Mouse (Mus musculus) embryonic facial prominence, embryonic 14.5 days (tissue): ENCODE measurements around the gene Mettl4. TPM values are rescaled to one million over a fixed set of nuclear protein-coding genes. Genes with fewer than 3 reads are reported as not detected.
"Not testable (repeated sequence)": the region's sequence is repeated elsewhere in the genome, so short reads cannot be mapped to it uniquely, and the experiment has no call there.

Experiments used
- ATAC-seq: fragments of 200-750 bp; cut with Nextera tagmentation; 2 replicates; pipeline ENCODE4 v1.8.0; 2017; ENCODE audit warnings: low read depth, moderate number of reproducible peaks, moderate TSS enrichment
- DNase-seq: peaks from one replicate; pipeline ENCODE4 v3.0.0-alpha.2; 2015; ENCODE audit warnings: low spot score
- H3K27ac ChIP-seq: fragments of 300-500 bp; sonication (generic); replicated peaks from 2 replicates; pipeline ENCODE4 v1.5.1; 2014; ENCODE audit warnings: low read depth, mild to moderate bottlenecking, low read length, moderate library complexity
- H3K27me3 ChIP-seq: fragments of 300-500 bp; sonication (generic); replicated peaks from 2 replicates; pipeline ENCODE4 v1.6.1; 2014; ENCODE audit warnings: low read length; ENCODE audit not compliant: control insufficient read depth, insufficient read depth
- H3K36me3 ChIP-seq: fragments of 300-500 bp; sonication (generic); 2 replicates; pipeline ENCODE4 v1.6.1; 2014; ENCODE audit warnings: low read length, mixed read lengths; ENCODE audit not compliant: control insufficient read depth, insufficient read depth
- H3K4me1 ChIP-seq: fragments of 300-500 bp; sonication (generic); 2 replicates; pipeline ENCODE4 v1.6.1; 2014; ENCODE audit warnings: antibody characterized with exemption, low read length; ENCODE audit not compliant: control insufficient read depth, insufficient read depth
- H3K4me2 ChIP-seq: fragments of 300-500 bp; sonication (generic); 2 replicates; pipeline ENCODE4 v1.6.1; 2014; ENCODE audit warnings: low read depth, mild to moderate bottlenecking, low read length, moderate library complexity, mixed read lengths
- H3K4me3 ChIP-seq: fragments of 300-500 bp; sonication (generic); 2 replicates; pipeline ENCODE4 v1.5.1; 2014; ENCODE audit warnings: low read depth, mild to moderate bottlenecking, low read length
- H3K9ac ChIP-seq: fragments of 300-500 bp; sonication (generic); 2 replicates; pipeline ENCODE4 v1.6.1; 2014; ENCODE audit warnings: low read depth, mild to moderate bottlenecking, low read length, moderate library complexity, mixed read lengths
- H3K9me3 ChIP-seq: fragments of 300-500 bp; sonication (generic); 2 replicates; pipeline ENCODE4 v1.6.1; 2016; ENCODE audit warnings: low read length; ENCODE audit not compliant: control insufficient read depth
- WGBS: fragments of 180-500 bp; shearing (Covaris S2); extraction: QIAGEN DNeasy Blood & Tissue Kit; methylation state at CpG from one replicate; pipeline ENCODE4 v1.1.7; 2014; 5-methylcytosine and 5-hydroxymethylcytosine counted together
- polyA plus RNA-seq: library from polyadenylated mRNA; unstranded; fragments of >200 nt; fragmentation: Nextera tagmentation; extraction: Ambion mirVana; gene quantifications from 2 replicates; pipeline ENCODE4 v1.2.1, GENCODE M21; 2014

Mettl4 gene
- polyA plus RNA-seq, 1 experiment from 2014 or later, result 25.0 TPM

- ATAC-seq, result no peak
These were observed 13.9 kb downstream of the Mettl4 start for GRCm38 (mm10) chr17:94735885-94736284.

GRCm38 (mm10) chr17:94735437-94735836 lies 14.4 kb downstream of the Mettl4 start:
- Histone ChIP-seq H3K4me3 (no peak overlapping the region), H3K9ac (no peak overlapping the region), H3K9me3 (no peaks in the 10 kb centered on the region), H3K27ac (no peak overlapping the region), H3K4me2 (no peak overlapping the region), H3K27me3 (no peaks in the 10 kb centered on the region), H3K4me1 (no peaks in the 10 kb centered on the region), H3K36me3 (0 out of 2 replicates have a peak, but pooled peaks cover 25% of the 10 kb centered on the region)
- no peak for ATAC-seq
- WGBS, result 59% methylated on average over 4 of the region's 4 CpGs
- peak; percentile 20 for DNase-seq

More at GRCm38 (mm10) chr17:94735885-94736284, 13.9 kb downstream of the Mettl4 start:
- DNase-seq, result no peak
- Histone ChIP-seq H3K4me3 (no peak overlapping the region), H3K27me3 (no peaks in the 10 kb centered on the region), H3K27ac (no peak overlapping the region), H3K4me1 (no peaks in the 10 kb centered on the region), H3K9ac (no peak overlapping the region), H3K4me2 (no peak overlapping the region), H3K36me3 (0 out of 2 replicates have a peak, but pooled peaks cover 25% of the 10 kb centered on the region), H3K9me3 (no peaks in the 10 kb centered on the region)

- H3K27ac ChIP-seq, H3K27me3 ChIP-seq, H3K4me1 ChIP-seq, ATAC-seq, H3K9ac ChIP-seq, H3K4me3 ChIP-seq, H3K9me3 ChIP-seq, H3K4me2 ChIP-seq: not testable (repeated sequence)
- peak; percentile 35 for DNase-seq
- WGBS, result 31% methylated on average over 2 of the region's 2 CpGs
- peaks cover 36% of the 10 kb centered on the region for H3K36me3 ChIP-seq
These were observed 19.4 kb downstream of the Mettl4 start for GRCm38 (mm10) chr17:94730416-94730815.

- no peak for DNase-seq
- H3K27ac ChIP-seq, result no peak overlapping the region
- H3K36me3 ChIP-seq, result peaks cover 25% of the 10 kb centered on the region
- H3K4me1 ChIP-seq, result no peaks in the 10 kb centered on the region
- ATAC-seq, result no peak
- 90% methylated on average over 4 of the region's 4 CpGs for WGBS
- H3K9me3 ChIP-seq, result no peaks in the 10 kb centered on the region
- H3K4me2 ChIP-seq, result no peak overlapping the region
- H3K9ac ChIP-seq, result no peak overlapping the region
- no peak overlapping the region for H3K4me3 ChIP-seq
- H3K27me3 ChIP-seq, result no peaks in the 10 kb centered on the region
These were observed 23.1 kb downstream of the Mettl4 start for GRCm38 (mm10) chr17:94726750-94727149.

GRCm38 (mm10) chr17:94673515-94674317 lies 76.1 kb downstream of the Mettl4 start:
- ATAC-seq (no peak), DNase-seq (no peak)
- H3K27ac ChIP-seq, result no peak overlapping the region
- H3K4me2 ChIP-seq, result no peak overlapping the region
- WGBS, result 86% methylated on average over 6 of the region's 6 CpGs
- no peaks in the 10 kb centered on the region for H3K4me1 ChIP-seq
- no peak overlapping the region for H3K9ac ChIP-seq
- H3K27me3 ChIP-seq, result no peaks in the 10 kb centered on the region
- no peaks in the 10 kb centered on the region for H3K36me3 ChIP-seq
- H3K9me3 ChIP-seq, result no peaks in the 10 kb centered on the region
- no peak overlapping the region for H3K4me3 ChIP-seq
